Mouse (Mus musculus): ENCODE results near the gene Glrx3. TPM values are rescaled to one million over a fixed set of nuclear protein-coding genes. Genes with fewer than 3 reads are reported as not detected.

Gene Glrx3
- polyA plus RNA-seq, 1 experiment from 2014 or later = 218 TPM

DNA sequence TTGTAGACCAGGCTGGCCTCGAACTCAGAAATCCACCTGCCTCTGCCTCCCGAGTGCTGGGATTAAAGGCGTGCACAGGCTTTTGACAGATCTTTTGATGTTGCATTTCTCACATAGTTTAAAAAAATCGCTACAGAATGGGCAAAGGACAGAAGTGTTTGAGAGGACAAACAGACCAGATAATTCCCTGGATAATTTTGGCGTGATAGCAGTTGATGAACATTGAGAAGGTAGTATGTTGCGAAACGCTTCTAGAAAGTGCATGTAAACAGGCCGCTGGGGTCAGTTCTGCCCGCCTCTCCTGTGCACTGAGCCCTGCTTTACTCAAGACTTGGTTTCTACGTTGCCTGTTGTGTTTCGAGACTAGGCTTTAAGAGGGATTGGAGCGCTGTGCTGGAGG, 7.9 kb downstream of the Glrx3 start:
- H3K4me3 ChIP-seq (replicated peaks; ENCODE audit: low read length) = no peak overlapping the region
- no peak for ATAC-seq (ENCODE audit: insufficient read depth, low FRiP score)
- no peak overlapping the region for H3K4me2 ChIP-seq (ENCODE audit: low read depth, low read length)
- H3K27ac ChIP-seq (ENCODE audit: low read length) = no peak overlapping the region
- H3K9me3 ChIP-seq (replicated peaks; ENCODE audit: control insufficient read depth, low read length) = no peaks in the 10 kb centered on the region
- no peak overlapping the region for H3K9ac ChIP-seq (ENCODE audit: low read length)
- no peaks in the 10 kb centered on the region for H3K27me3 ChIP-seq (ENCODE audit: control insufficient read depth, insufficient read depth, low read length)
- 91% methylated on average over 12 of the region's 12 CpGs for WGBS
- H3K36me3 ChIP-seq (ENCODE audit: control insufficient read depth, insufficient read depth, low read length) = 0 out of 2 replicates have a peak, but pooled peaks cover 3% of the 10 kb centered on the region
- peaks cover 5% of the 10 kb centered on the region for H3K4me1 ChIP-seq (ENCODE audit: control insufficient read depth, insufficient read depth, low read length)

DNA sequence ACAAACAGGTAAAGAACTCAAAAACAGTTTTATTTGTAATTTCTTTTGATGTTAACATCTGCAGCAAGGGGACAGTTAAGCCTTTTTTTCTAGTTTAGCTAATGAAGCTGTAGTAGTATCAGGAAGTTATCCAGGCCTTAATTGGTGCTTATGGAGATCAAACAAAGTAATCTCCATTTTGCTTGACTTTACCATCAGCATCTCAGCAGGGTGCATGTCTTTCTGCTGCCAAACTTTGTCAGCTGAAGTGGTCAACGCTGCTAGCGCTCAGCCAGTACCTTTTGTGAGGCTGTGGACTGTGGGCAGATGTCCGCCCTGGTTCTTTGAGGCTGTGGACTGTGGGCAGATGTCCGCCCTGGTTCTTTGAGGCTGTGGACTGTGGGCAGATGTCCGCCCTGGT, 24.0 kb downstream of the Glrx3 start:
- WGBS = 83% methylated on average over 5 of the region's 5 CpGs
- no peaks in the 10 kb centered on the region for H3K4me1 ChIP-seq (ENCODE audit: control insufficient read depth, insufficient read depth, low read length)
- H3K27me3 ChIP-seq (ENCODE audit: control insufficient read depth, insufficient read depth, low read length) = no peaks in the 10 kb centered on the region
- no peak overlapping the region for H3K4me2 ChIP-seq (ENCODE audit: low read depth, low read length)
- no peaks in the 10 kb centered on the region for H3K9me3 ChIP-seq (replicated peaks; ENCODE audit: control insufficient read depth, low read length)
- H3K36me3 ChIP-seq (ENCODE audit: control insufficient read depth, insufficient read depth, low read length) = peaks cover 13% of the 10 kb centered on the region
- no peak overlapping the region for H3K4me3 ChIP-seq (replicated peaks; ENCODE audit: low read length)
- no peak for ATAC-seq (ENCODE audit: insufficient read depth, low FRiP score)
- H3K27ac ChIP-seq (ENCODE audit: low read length) = no peak overlapping the region
- no peak overlapping the region for H3K9ac ChIP-seq (ENCODE audit: low read length)

DNA sequence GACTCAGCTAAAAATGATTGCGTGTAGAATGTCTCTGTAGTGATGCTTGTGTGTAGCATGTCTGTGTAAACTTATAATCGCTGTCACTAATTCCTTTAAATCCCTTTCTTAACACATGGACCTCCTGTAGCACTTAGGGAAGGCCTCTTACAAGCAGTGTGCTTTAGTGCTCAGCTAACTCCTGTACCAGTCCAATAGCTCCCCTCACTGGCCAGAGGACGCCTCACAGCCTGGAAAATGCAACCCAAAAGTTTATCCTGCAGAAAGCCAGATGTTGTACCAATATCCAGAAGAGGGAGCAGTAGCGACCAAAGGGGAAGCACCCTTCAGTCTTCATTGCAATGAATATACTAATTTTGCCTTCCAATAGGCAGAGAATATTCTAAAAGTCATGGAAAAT, 30.8 kb downstream of the Glrx3 start:
- no peak overlapping the region for H3K27ac ChIP-seq (ENCODE audit: low read length)
- peaks cover 19% of the 10 kb centered on the region for H3K36me3 ChIP-seq (ENCODE audit: control insufficient read depth, insufficient read depth, low read length)
- no peak overlapping the region for H3K4me2 ChIP-seq (ENCODE audit: low read depth, low read length)
- ATAC-seq (ENCODE audit: insufficient read depth, low FRiP score) = no peak
- H3K4me1 ChIP-seq (ENCODE audit: control insufficient read depth, insufficient read depth, low read length) = no peaks in the 10 kb centered on the region
- no peaks in the 10 kb centered on the region for H3K9me3 ChIP-seq (replicated peaks; ENCODE audit: control insufficient read depth, low read length)
- H3K9ac ChIP-seq (ENCODE audit: low read length) = no peak overlapping the region
- 70% methylated on average over 4 of the region's 4 CpGs for WGBS
- H3K4me3 ChIP-seq (replicated peaks; ENCODE audit: low read length) = no peak overlapping the region
- no peaks in the 10 kb centered on the region for H3K27me3 ChIP-seq (ENCODE audit: control insufficient read depth, insufficient read depth, low read length)

DNA sequence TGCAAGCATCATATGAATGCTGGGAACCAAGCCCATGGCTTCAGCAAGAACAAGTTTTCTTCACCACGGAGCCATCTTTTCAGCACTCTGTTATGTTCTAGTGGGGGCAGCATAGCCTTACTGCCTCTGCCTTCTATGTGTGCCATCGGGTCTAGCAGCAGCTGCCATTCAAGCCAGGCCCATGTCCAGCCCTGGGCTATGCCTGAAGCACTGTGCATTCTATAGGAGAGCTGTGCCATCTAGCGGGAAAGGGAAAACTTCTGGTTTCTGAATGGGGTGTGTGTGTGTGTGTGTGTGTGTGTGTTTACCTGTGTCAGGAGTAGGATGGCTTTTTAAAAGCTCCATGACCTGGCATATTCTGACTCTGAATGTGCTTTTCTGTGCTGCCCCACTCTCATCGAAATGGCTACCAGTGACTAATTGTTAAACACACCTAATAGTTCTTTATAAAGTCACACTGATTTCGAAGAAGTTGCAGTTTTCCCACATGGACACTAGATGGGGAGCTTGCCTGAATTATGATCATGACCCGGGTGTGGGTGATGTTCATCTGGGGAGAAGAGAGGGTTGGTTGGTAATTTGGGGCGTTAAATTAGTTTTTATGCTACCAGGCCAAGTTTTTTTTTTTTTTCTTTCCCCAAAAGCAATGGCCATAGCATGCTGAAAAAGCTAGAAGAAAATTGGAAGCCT, 34.2 kb downstream of the Glrx3 start:
- Histone ChIP-seq H3K9me3 (replicated peaks; ENCODE audit: control insufficient read depth, low read length) (no peaks in the 10 kb centered on the region), H3K4me1 (ENCODE audit: control insufficient read depth, insufficient read depth, low read length) (peaks cover 3% of the 10 kb centered on the region; the same call in 1 of the 2 replicates), H3K4me2 (ENCODE audit: low read depth, low read length) (no peak overlapping the region), H3K4me3 (replicated peaks; ENCODE audit: low read length) (no peak overlapping the region), H3K9ac (ENCODE audit: low read length) (no peak overlapping the region), H3K36me3 (ENCODE audit: control insufficient read depth, insufficient read depth, low read length) (peaks cover 10% of the 10 kb centered on the region; the same call in 1 of the 2 replicates), H3K27me3 (ENCODE audit: control insufficient read depth, insufficient read depth, low read length) (no peaks in the 10 kb centered on the region; the same call in 1 of the 2 replicates), H3K27ac (ENCODE audit: low read length) (no peak overlapping the region)
- ATAC-seq (ENCODE audit: insufficient read depth, low FRiP score) = peak; percentile 69; the same call in 1 of the 2 replicates
- 55% methylated on average over 7 of the region's 7 CpGs for WGBS

DNA sequence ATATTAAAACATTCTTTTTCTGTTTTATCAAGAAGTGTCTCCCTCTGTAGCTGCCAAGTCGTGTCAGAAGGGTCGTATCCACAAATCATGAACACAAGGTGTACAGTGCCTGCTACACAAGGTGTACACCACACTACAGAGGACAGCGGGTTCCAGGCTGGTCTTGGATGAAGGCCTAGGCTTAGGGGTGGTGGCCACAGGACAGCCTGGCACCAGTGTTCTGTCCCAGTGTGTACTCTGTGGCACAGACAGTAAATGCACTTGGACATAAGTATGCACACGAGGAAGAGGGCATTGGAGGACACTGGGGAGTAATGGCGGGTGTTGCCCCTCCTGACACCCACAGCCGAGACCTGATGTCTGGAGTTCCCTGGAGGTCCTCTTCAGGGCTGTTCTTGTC, 34.7 kb downstream of the Glrx3 start:
- ATAC-seq (ENCODE audit: insufficient read depth, low FRiP score) = no peak
- peaks cover 6% of the 10 kb centered on the region; the same call in 1 of the 2 replicates for H3K36me3 ChIP-seq (ENCODE audit: control insufficient read depth, insufficient read depth, low read length)
- no peaks in the 10 kb centered on the region for H3K9me3 ChIP-seq (replicated peaks; ENCODE audit: control insufficient read depth, low read length)
- peaks cover 3% of the 10 kb centered on the region; the same call in 1 of the 2 replicates for H3K4me1 ChIP-seq (ENCODE audit: control insufficient read depth, insufficient read depth, low read length)
- H3K27me3 ChIP-seq (ENCODE audit: control insufficient read depth, insufficient read depth, low read length) = peaks cover 3% of the 10 kb centered on the region; the same call in 1 of the 2 replicates
- no peak overlapping the region for H3K4me3 ChIP-seq (replicated peaks; ENCODE audit: low read length)
- no peak overlapping the region for H3K4me2 ChIP-seq (ENCODE audit: low read depth, low read length)
- H3K9ac ChIP-seq (ENCODE audit: low read length) = no peak overlapping the region
- WGBS = 80% methylated on average over 6 of the region's 6 CpGs
- H3K27ac ChIP-seq (ENCODE audit: low read length) = no peak overlapping the region

DNA sequence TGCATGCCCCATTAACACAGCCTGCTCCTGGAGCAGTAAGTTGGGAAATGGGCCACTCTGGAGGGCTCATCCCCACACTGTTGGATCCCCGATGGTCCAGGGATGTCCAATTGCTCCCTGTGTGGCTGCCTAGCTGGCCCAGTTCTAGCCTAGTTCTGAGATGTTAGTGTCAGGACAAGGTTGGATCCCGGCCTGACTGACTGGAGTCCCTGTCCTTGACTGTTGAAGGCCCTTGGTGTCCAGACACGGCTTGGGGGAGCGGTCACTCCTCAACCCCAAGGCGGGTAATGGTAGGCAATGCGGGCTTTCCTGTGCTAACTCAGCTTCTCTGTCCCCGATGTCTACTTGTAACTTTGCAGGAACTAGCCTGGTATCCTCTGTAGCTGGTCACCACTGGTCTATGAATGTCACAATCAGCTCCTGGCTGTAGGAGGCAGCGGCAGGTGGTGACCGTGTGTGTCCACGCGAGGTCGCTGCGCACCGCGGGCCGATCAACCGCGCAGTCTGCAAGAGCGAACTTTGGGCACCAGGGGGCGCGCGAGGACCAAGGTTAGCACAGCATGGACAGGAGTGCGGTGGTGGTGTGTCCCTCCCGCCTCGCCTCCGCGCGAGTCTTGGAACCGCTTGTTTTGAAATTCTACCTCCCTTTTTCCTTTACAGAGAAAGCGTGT, 40.7 kb downstream of the Glrx3 start:
- no peaks in the 10 kb centered on the region for H3K36me3 ChIP-seq (ENCODE audit: control insufficient read depth, insufficient read depth, low read length)
- WGBS = 15% methylated on average over 30 of the region's 30 CpGs
- H3K4me3 ChIP-seq (replicated peaks; ENCODE audit: low read length) = peak overlapping the region; percentile 23; the same call in 1 of the 2 replicates
- peaks cover 3% of the 10 kb centered on the region; the same call in 1 of the 2 replicates for H3K4me1 ChIP-seq (ENCODE audit: control insufficient read depth, insufficient read depth, low read length)
- H3K9ac ChIP-seq (ENCODE audit: low read length) = no peak overlapping the region
- peaks cover 3% of the 10 kb centered on the region; the same call in 1 of the 2 replicates for H3K27me3 ChIP-seq (ENCODE audit: control insufficient read depth, insufficient read depth, low read length)
- ATAC-seq (ENCODE audit: insufficient read depth, low FRiP score) = peak; percentile 88; the same call in 1 of the 2 replicates
- no peaks in the 10 kb centered on the region for H3K9me3 ChIP-seq (replicated peaks; ENCODE audit: control insufficient read depth, low read length)
- peak overlapping the region; percentile 47 for H3K4me2 ChIP-seq (ENCODE audit: low read depth, low read length)
- H3K27ac ChIP-seq (ENCODE audit: low read length) = no peak overlapping the region

DNA sequence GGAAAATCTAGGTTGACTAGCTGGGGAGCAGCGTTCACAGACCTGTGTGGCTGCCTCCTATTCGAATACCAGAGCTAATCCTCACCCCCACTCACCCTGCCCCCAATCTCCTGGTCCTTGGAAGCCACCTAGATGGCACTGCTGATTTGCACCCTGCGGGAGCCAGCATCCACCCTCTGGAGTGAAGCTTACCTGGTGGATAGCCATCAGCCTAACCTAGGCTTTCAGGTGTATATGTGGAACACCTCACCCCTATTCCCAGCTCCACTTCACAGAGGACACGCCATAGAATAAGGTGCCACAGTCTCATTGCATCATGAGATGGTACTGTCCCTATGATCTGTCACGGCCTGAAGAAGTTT, 41.2 kb downstream of the Glrx3 start:
- Histone ChIP-seq H3K27ac (ENCODE audit: low read length) (no peak overlapping the region), H3K9ac (ENCODE audit: low read length) (0 out of 2 replicates have a peak overlapping the region, but pooled peaks have one; percentile 17), H3K27me3 (ENCODE audit: control insufficient read depth, insufficient read depth, low read length) (peaks cover 3% of the 10 kb centered on the region; the same call in 1 of the 2 replicates), H3K36me3 (ENCODE audit: control insufficient read depth, insufficient read depth, low read length) (no peaks in the 10 kb centered on the region), H3K4me3 (replicated peaks; ENCODE audit: low read length) (peak overlapping the region; percentile 23; the same call in 1 of the 2 replicates), H3K4me2 (ENCODE audit: low read depth, low read length) (peak overlapping the region; percentile 47), H3K4me1 (ENCODE audit: control insufficient read depth, insufficient read depth, low read length) (peaks cover 3% of the 10 kb centered on the region; the same call in 1 of the 2 replicates), H3K9me3 (replicated peaks; ENCODE audit: control insufficient read depth, low read length) (no peaks in the 10 kb centered on the region)
- WGBS = 23% methylated on average over 5 of the region's 5 CpGs
- peak; percentile 51; the same call in 1 of the 2 replicates for ATAC-seq (ENCODE audit: insufficient read depth, low FRiP score)

DNA sequence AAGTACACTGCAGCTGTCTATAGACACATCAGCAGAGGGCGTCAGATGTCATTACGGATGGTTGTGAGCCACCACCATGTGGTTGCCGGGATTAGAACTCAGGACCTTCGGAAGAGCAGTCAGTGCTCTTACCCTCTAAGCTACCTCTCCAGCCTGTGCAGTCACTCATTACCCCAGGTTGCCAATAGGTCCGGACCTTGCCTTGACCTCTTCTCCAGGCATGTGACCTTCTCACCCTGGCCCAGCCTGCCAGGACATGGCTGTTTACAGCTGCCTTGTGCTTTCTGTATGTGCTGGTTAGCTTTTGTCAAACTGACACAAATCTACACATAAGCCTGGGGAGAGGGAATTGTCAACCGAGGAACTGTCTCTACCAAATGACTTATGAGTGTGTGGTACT, 43.4 kb downstream of the Glrx3 start:
- Histone ChIP-seq H3K4me3 (replicated peaks; ENCODE audit: low read length) (no peak overlapping the region), H3K9me3 (replicated peaks; ENCODE audit: control insufficient read depth, low read length) (no peaks in the 10 kb centered on the region), H3K27me3 (ENCODE audit: control insufficient read depth, insufficient read depth, low read length) (peaks cover 3% of the 10 kb centered on the region; the same call in 1 of the 2 replicates), H3K4me1 (ENCODE audit: control insufficient read depth, insufficient read depth, low read length) (no peaks in the 10 kb centered on the region), H3K27ac (ENCODE audit: low read length) (no peak overlapping the region), H3K36me3 (ENCODE audit: control insufficient read depth, insufficient read depth, low read length) (no peaks in the 10 kb centered on the region), H3K9ac (ENCODE audit: low read length) (no peak overlapping the region), H3K4me2 (ENCODE audit: low read depth, low read length) (no peak overlapping the region)
- WGBS = 64% methylated on average over 6 of the region's 6 CpGs
- no peak for ATAC-seq (ENCODE audit: insufficient read depth, low FRiP score)

DNA sequence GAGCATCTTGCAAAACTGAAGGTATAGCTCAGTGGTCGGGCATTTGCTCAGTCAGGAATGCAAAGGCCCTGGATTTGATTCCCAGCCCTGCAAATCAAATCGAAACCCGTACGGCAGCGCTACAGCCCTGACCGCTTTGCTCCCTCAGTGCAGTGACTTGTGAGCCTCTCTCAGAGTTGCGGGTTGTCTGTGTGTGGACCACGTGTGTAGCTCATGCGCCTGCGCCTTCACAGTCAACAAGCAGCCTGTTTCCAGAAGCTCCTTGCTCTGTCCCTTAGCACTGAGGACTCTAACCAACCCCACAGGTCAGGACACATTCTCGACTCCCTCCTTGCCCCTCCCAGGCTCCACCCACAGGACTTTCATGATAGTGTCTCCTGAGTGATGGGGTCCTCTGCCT, 46.6 kb downstream of the Glrx3 start:
- no peak for ATAC-seq (ENCODE audit: insufficient read depth, low FRiP score)
- no peaks in the 10 kb centered on the region for H3K4me1 ChIP-seq (ENCODE audit: control insufficient read depth, insufficient read depth, low read length)
- no peak overlapping the region for H3K27ac ChIP-seq (ENCODE audit: low read length)
- H3K4me3 ChIP-seq (replicated peaks; ENCODE audit: low read length) = no peak overlapping the region
- no peak overlapping the region for H3K4me2 ChIP-seq (ENCODE audit: low read depth, low read length)
- H3K36me3 ChIP-seq (ENCODE audit: control insufficient read depth, insufficient read depth, low read length) = no peaks in the 10 kb centered on the region
- WGBS = 78% methylated on average over 11 of the region's 11 CpGs
- no peak overlapping the region for H3K9ac ChIP-seq (ENCODE audit: low read length)
- no peaks in the 10 kb centered on the region for H3K27me3 ChIP-seq (ENCODE audit: control insufficient read depth, insufficient read depth, low read length)
- no peaks in the 10 kb centered on the region for H3K9me3 ChIP-seq (replicated peaks; ENCODE audit: control insufficient read depth, low read length)

All from stomach, embryonic 16.5 days (tissue).